Mouse (Mus musculus) G1E (cell line): Measurements from ENCODE around the gene Tgm1.

Source experiments
- CTCF ChIP-seq: IDR thresholded peaks from 2 replicates; pipeline ENCODE4 v1.5.1; 2012; ENCODE audit warnings: low read depth, low read length, inconsistent platforms, mixed read lengths
- GATA1 ChIP-seq: IDR thresholded peaks from 2 replicates; pipeline ENCODE4 v1.6.1; 2012; ENCODE audit warnings: borderline replicate concordance, low read length, inconsistent platforms, mixed read lengths

- TF ChIP-seq CTCF = no peak
- no peak for TF ChIP-seq GATA1
These were observed 6.3 kb downstream of the Tgm1 start for GRCm38 (mm10) chr14:55707397-55707796.
